23 mouse cellular contexts compared by ENCODE assay signal in genomic region chr6:6303767-6304166, GRCm38 (mm10).
A peak's percentile ranks its signal among the peaks of the same experiment; 100 is the strongest.
DNase-seq lines count a peak whose midpoint lies in the region; ATAC-seq and TF ChIP-seq lines count a peak whose summit lies in the region.
"Had no signal": no experiment of that assay in that cellular context is flagged by ENCODE, and none has a peak within 500 bp of the region (broad histone marks: within the 10 kb centered on the region; RNA-seq: fewer than 3 reads in every experiment).

No protein-coding gene starts in this region.

- H3K9me3 ChIP-seq in forebrain, embryonic 11.5 days (ENCODE audit: control insufficient read depth, low read length) = no peaks in the 10 kb centered on the region
- no peaks in the 10 kb centered on the region for H3K9me3 ChIP-seq in forebrain, postnatal 0 days (ENCODE audit: low read length)
- no peaks in the 10 kb centered on the region for H3K9me3 ChIP-seq in lung, embryonic 14.5 days (ENCODE audit: low read depth, low read length)
- no peaks in the 10 kb centered on the region for H3K9me3 ChIP-seq in embryonic facial prominence, embryonic 11.5 days (replicated peaks; ENCODE audit: control insufficient read depth, low read length)
- H3K9me3 ChIP-seq: forebrain, embryonic 12.5 days; heart, embryonic 15.5 days; hindbrain, embryonic 15.5 days; limb, embryonic 12.5 days; midbrain, embryonic 12.5 days had no signal

- no peak overlapping the region for H3K9ac ChIP-seq in forebrain, embryonic 11.5 days (ENCODE audit: low read length)
- H3K9ac ChIP-seq in forebrain, postnatal 0 days = no peak overlapping the region
- no peak overlapping the region for H3K9ac ChIP-seq in lung, embryonic 14.5 days
- no peak overlapping the region for H3K9ac ChIP-seq in embryonic facial prominence, embryonic 11.5 days (replicated peaks; ENCODE audit: low read length)
- H3K9ac ChIP-seq: forebrain, embryonic 12.5 days; heart, embryonic 15.5 days; hindbrain, embryonic 15.5 days; limb, embryonic 12.5 days; midbrain, embryonic 12.5 days had no signal

- 15% methylated on average over 5 of the region's 5 CpGs for WGBS in forebrain, embryonic 11.5 days
- WGBS in forebrain, postnatal 0 days = 19% methylated on average over 5 of the region's 5 CpGs
- WGBS in lung, embryonic 14.5 days = 38% methylated on average over 5 of the region's 5 CpGs
- WGBS in embryonic facial prominence, embryonic 11.5 days = 14% methylated on average over 5 of the region's 5 CpGs

- DNase-seq in forebrain, embryonic 11.5 days (ENCODE audit: low spot score) = no peak
- DNase-seq in forebrain, postnatal 0 days = no peak
- DNase-seq in lung, embryonic 14.5 days = peak; percentile 28
- DNase-seq in lung, postnatal 25 days (ENCODE audit: low spot score) = no peak
- DNase-seq in brain, embryonic 14.5 days (ENCODE audit: low read depth) = peak; percentile 33
- DNase-seq in embryonic facial prominence, embryonic 11.5 days (ENCODE audit: low spot score) = peak; percentile 45
- DNase-seq in left cerebral cortex, postnatal 10 days (ENCODE audit: extremely low spot score in 1 of 2, low spot score in 2 of 2) = no peak
- DNase-seq in layer of hippocampus, postnatal 14 days (ENCODE audit: low spot score in 2 of 2) = no peak
- DNase-seq: adrenal gland, postnatal 36 days; cerebellum, adult 11-12 months; cerebellum, postnatal 10 days; gastrocnemius, postnatal 14 days; heart, adult 2 months; heart, postnatal 36 days; kidney, adult 2 months; lung, adult 18-20 months had no signal

- H3K4me1 ChIP-seq in forebrain, embryonic 11.5 days (replicated peaks; ENCODE audit: control insufficient read depth, insufficient read depth, low read length) = no peaks in the 10 kb centered on the region
- H3K4me1 ChIP-seq in forebrain, postnatal 0 days (ENCODE audit: insufficient read depth) = no peaks in the 10 kb centered on the region
- no peaks in the 10 kb centered on the region for H3K4me1 ChIP-seq in lung, embryonic 14.5 days (ENCODE audit: insufficient read depth)
- H3K4me1 ChIP-seq in embryonic facial prominence, embryonic 11.5 days (ENCODE audit: control insufficient read depth, insufficient read depth, low read length) = no peaks in the 10 kb centered on the region
- H3K4me1 ChIP-seq: hindbrain, embryonic 15.5 days had no signal

- intact Hi-C loops in left cerebral cortex, postnatal 10 days (cut with DNase I) = no loop called here

- no peak overlapping the region for H3K27ac ChIP-seq in forebrain, embryonic 11.5 days (ENCODE audit: low read depth, low read length)
- no peak overlapping the region for H3K27ac ChIP-seq in forebrain, postnatal 0 days (ENCODE audit: low read depth, low read length)
- H3K27ac ChIP-seq in lung, embryonic 14.5 days (ENCODE audit: low read depth) = no peak overlapping the region; the same call in 1 of the 2 replicates
- H3K27ac ChIP-seq in embryonic facial prominence, embryonic 11.5 days (replicated peaks; ENCODE audit: low read depth, low read length) = no peak overlapping the region
- H3K27ac ChIP-seq: forebrain, embryonic 12.5 days; heart, adult 2 months; heart, embryonic 15.5 days; hindbrain, embryonic 15.5 days; kidney, postnatal 0 days; limb, embryonic 12.5 days; midbrain, embryonic 12.5 days had no signal

- ATAC-seq in forebrain, embryonic 11.5 days (replicated peaks; ENCODE audit: low FRiP score) = peak; percentile 49; the same call in 1 of the 2 replicates
- no peak for ATAC-seq in forebrain, postnatal 0 days
- ATAC-seq in lung, embryonic 14.5 days (ENCODE audit: insufficient read depth) = no peak
- no peak; the same call in 1 of the 2 replicates for ATAC-seq in embryonic facial prominence, embryonic 11.5 days (replicated peaks; ENCODE audit: insufficient number of reproducible peaks, low FRiP score, low TSS enrichment, low read depth)

- H3K4me2 ChIP-seq in forebrain, embryonic 11.5 days (ENCODE audit: low read depth, low read length, severe bottlenecking) = no peak overlapping the region
- no peak overlapping the region for H3K4me2 ChIP-seq in forebrain, postnatal 0 days (ENCODE audit: low read depth)
- no peak overlapping the region for H3K4me2 ChIP-seq in lung, embryonic 14.5 days
- H3K4me2 ChIP-seq in embryonic facial prominence, embryonic 11.5 days (ENCODE audit: low read depth, low read length) = no peak overlapping the region
- H3K4me2 ChIP-seq: forebrain, embryonic 12.5 days; heart, embryonic 15.5 days; hindbrain, embryonic 15.5 days; limb, embryonic 12.5 days; liver, embryonic 11.5 days; midbrain, embryonic 12.5 days had no signal

- TF ChIP-seq POLR2A in brain, embryonic 14.5 days (IDR thresholded peaks at IDR 0.05; ENCODE audit: borderline replicate concordance, extremely low read depth, insufficient read depth, insufficient read length, poor library complexity, severe bottlenecking) = no peak

- TF ChIP-seq CTCF in forebrain, postnatal 0 days (IDR thresholded peaks at IDR 0.05; ENCODE audit: low read depth) = no peak
- no peak for TF ChIP-seq CTCF in lung, embryonic 14.5 days (IDR thresholded peaks at IDR 0.05; ENCODE audit: low read depth)
- TF ChIP-seq CTCF in brain, embryonic 14.5 days (IDR thresholded peaks at IDR 0.05; ENCODE audit: borderline replicate concordance, extremely low read depth, insufficient read depth, insufficient read length) = no peak

- no peaks in the 10 kb centered on the region for H3K27me3 ChIP-seq in forebrain, embryonic 11.5 days (ENCODE audit: control insufficient read depth, insufficient read depth, low read length)
- H3K27me3 ChIP-seq in forebrain, postnatal 0 days (ENCODE audit: insufficient read depth, low read length) = no peaks in the 10 kb centered on the region
- no peaks in the 10 kb centered on the region for H3K27me3 ChIP-seq in lung, embryonic 14.5 days (ENCODE audit: insufficient read depth, low read length)
- no peaks in the 10 kb centered on the region; the same call in 1 of the 2 replicates for H3K27me3 ChIP-seq in embryonic facial prominence, embryonic 11.5 days (ENCODE audit: control insufficient read depth, insufficient read depth, low read length)
- H3K27me3 ChIP-seq: heart, embryonic 15.5 days; hindbrain, embryonic 15.5 days; limb, embryonic 12.5 days; midbrain, embryonic 12.5 days had no signal

- no peak overlapping the region for H3K4me3 ChIP-seq in forebrain, embryonic 11.5 days (ENCODE audit: low read depth, low read length)
- H3K4me3 ChIP-seq in forebrain, postnatal 0 days (ENCODE audit: low read depth, low read length) = no peak overlapping the region
- no peak overlapping the region for H3K4me3 ChIP-seq in lung, embryonic 14.5 days (ENCODE audit: low read depth, low read length)
- no peak overlapping the region for H3K4me3 ChIP-seq in embryonic facial prominence, embryonic 11.5 days (ENCODE audit: low read depth, low read length)
- H3K4me3 ChIP-seq: forebrain, embryonic 12.5 days; heart, adult 2 months; heart, embryonic 15.5 days; hindbrain, embryonic 15.5 days; limb, embryonic 12.5 days; midbrain, embryonic 12.5 days had no signal

- no peaks in the 10 kb centered on the region for H3K36me3 ChIP-seq in forebrain, embryonic 11.5 days (ENCODE audit: control insufficient read depth, insufficient read depth, low read length)
- no peaks in the 10 kb centered on the region for H3K36me3 ChIP-seq in forebrain, postnatal 0 days (ENCODE audit: insufficient read depth)
- H3K36me3 ChIP-seq in lung, embryonic 14.5 days (ENCODE audit: insufficient read depth) = no peaks in the 10 kb centered on the region
- no peaks in the 10 kb centered on the region for H3K36me3 ChIP-seq in embryonic facial prominence, embryonic 11.5 days (replicated peaks; ENCODE audit: control insufficient read depth, insufficient read depth, low read depth, low read length)
- H3K36me3 ChIP-seq: forebrain, embryonic 12.5 days; heart, embryonic 15.5 days; hindbrain, embryonic 15.5 days; limb, embryonic 12.5 days; midbrain, embryonic 12.5 days had no signal

Comparison
In these comparisons a context has a peak if more than half of its experiments do, and no peak if none do; other contexts are left out.
1. DNase-seq: peak in lung, embryonic 14.5 days (single experiment), brain, embryonic 14.5 days (single experiment) and embryonic facial prominence, embryonic 11.5 days (single experiment); none in forebrain, embryonic 11.5 days (single experiment), forebrain, postnatal 0 days (single experiment), lung, postnatal 25 days (single experiment), left cerebral cortex, postnatal 10 days (0 of 2) and layer of hippocampus, postnatal 14 days (0 of 2).